Mouse (Mus musculus) hindbrain, embryonic 16.5 days (tissue): Measurements from ENCODE around the gene Gng12. TPM values are rescaled to one million over a fixed set of nuclear protein-coding genes. Genes with fewer than 3 reads are reported as not detected.

Experiments
- ATAC-seq: fragments of 200-750 bp; cut with Nextera tagmentation; 2 replicates; pipeline ENCODE4 v1.8.0; 2017; ENCODE audit warnings: moderate TSS enrichment, moderate library complexity
- H3K27ac ChIP-seq: fragments of 300-500 bp; sonication (generic); 2 replicates; pipeline ENCODE4 v1.5.1; 2014; ENCODE audit warnings: low read depth, mild to moderate bottlenecking, control low read depth, low read length, moderate library complexity
- H3K27me3 ChIP-seq: fragments of 300-500 bp; sonication (generic); replicated peaks from 2 replicates; pipeline ENCODE4 v1.6.1; 2014; ENCODE audit warnings: low read length; ENCODE audit not compliant: control insufficient read depth, insufficient read depth
- H3K36me3 ChIP-seq: fragments of 300-500 bp; sonication (generic); 2 replicates; pipeline ENCODE4 v1.6.1; 2014; ENCODE audit warnings: mild to moderate bottlenecking, low read length, moderate library complexity, mixed read lengths; ENCODE audit not compliant: control insufficient read depth, insufficient read depth
- H3K4me1 ChIP-seq: fragments of 300-500 bp; sonication (generic); 2 replicates; pipeline ENCODE4 v1.6.1; 2014; ENCODE audit warnings: low read depth, low read length; ENCODE audit not compliant: control insufficient read depth, insufficient read depth
- H3K4me2 ChIP-seq: fragments of 300-500 bp; sonication (generic); 2 replicates; pipeline ENCODE4 v1.6.1; 2014; ENCODE audit warnings: mild to moderate bottlenecking, low read length, control low read depth, moderate library complexity
- H3K4me3 ChIP-seq: fragments of 300-500 bp; sonication (generic); 2 replicates; pipeline ENCODE4 v1.5.1; 2014; ENCODE audit warnings: mild to moderate bottlenecking, low read length, control low read depth, moderate library complexity
- H3K9ac ChIP-seq: fragments of 300-500 bp; sonication (generic); 2 replicates; pipeline ENCODE4 v1.6.1; 2014; ENCODE audit warnings: low read depth, mild to moderate bottlenecking, control low read depth, low read length, moderate library complexity
- H3K9me3 ChIP-seq: fragments of 300-500 bp; sonication (generic); 2 replicates; pipeline ENCODE4 v1.6.1; 2014; ENCODE audit warnings: mild to moderate bottlenecking, low read length, moderate library complexity; ENCODE audit not compliant: control insufficient read depth
- WGBS: fragments of 180-500 bp; shearing (Covaris S2); extraction: QIAGEN DNeasy Blood & Tissue Kit; methylation state at CpG from one replicate; pipeline ENCODE4 v1.1.7; 2014; 5-methylcytosine and 5-hydroxymethylcytosine counted together
- polyA plus RNA-seq: library from polyadenylated mRNA; unstranded; fragments of >200 nt; fragmentation: Nextera tagmentation; extraction: Ambion mirVana; gene quantifications from 2 replicates; pipeline ENCODE4 v1.2.1, GENCODE M21; 2015

Gene Gng12
- polyA plus RNA-seq, 1 experiment from 2014 or later = 76.9 TPM

DNA sequence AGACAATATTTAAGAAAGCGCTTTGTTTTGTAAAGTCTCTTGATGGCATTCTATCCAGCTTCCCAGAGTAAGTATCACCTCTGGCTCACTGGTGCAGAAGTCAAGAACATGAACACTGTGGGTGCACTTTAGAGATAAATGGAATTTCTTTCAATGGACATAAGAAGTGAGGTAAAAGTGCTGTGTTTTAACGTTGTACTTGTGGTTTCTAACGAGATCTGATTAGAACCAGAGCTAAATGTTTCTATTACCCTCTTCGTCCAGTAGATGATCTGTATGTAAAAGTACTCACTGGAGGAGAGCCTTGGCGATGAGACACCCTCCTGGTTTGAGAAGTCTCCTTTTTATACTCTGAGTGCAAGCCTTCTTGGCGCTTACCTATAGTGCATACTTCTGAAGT is 92.8 kb downstream of the Gng12 start:
- H3K4me2 ChIP-seq = no peak overlapping the region
- WGBS = 91% methylated on average over 6 of the region's 6 CpGs
- H3K27ac ChIP-seq = no peak overlapping the region
- no peaks in the 10 kb centered on the region for H3K9me3 ChIP-seq
- no peaks in the 10 kb centered on the region for H3K27me3 ChIP-seq
- no peak overlapping the region for H3K4me3 ChIP-seq
- H3K9ac ChIP-seq = no peak overlapping the region
- H3K4me1 ChIP-seq = no peaks in the 10 kb centered on the region
- H3K36me3 ChIP-seq = no peaks in the 10 kb centered on the region
- ATAC-seq = no peak

DNA sequence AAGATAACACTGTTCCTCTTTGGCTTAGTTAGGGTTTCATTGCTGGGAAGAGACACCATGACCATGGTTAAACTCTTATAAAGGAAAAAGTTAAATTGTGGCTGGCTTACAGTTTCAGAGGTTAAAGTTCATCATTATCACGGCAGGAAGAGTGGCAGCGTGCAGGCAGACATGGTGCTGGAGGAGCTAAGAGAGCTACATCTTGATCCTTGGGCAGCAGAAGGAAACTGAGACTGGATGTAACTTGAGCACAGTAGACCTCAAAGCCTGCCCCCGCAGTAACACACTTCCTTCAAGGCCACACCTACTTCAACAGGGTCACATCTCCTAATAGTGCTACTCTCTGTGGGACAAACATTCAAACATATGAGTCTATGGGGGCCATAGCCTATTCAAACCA is 93.3 kb downstream of the Gng12 start:
- WGBS = 85% methylated on average over 3 of the region's 3 CpGs
- Histone ChIP-seq H3K4me1 (no peaks in the 10 kb centered on the region), H3K4me3 (no peak overlapping the region), H3K27ac (no peak overlapping the region), H3K4me2 (no peak overlapping the region), H3K36me3 (no peaks in the 10 kb centered on the region), H3K9me3 (no peaks in the 10 kb centered on the region), H3K27me3 (no peaks in the 10 kb centered on the region), H3K9ac (no peak overlapping the region)
- ATAC-seq = no peak

DNA sequence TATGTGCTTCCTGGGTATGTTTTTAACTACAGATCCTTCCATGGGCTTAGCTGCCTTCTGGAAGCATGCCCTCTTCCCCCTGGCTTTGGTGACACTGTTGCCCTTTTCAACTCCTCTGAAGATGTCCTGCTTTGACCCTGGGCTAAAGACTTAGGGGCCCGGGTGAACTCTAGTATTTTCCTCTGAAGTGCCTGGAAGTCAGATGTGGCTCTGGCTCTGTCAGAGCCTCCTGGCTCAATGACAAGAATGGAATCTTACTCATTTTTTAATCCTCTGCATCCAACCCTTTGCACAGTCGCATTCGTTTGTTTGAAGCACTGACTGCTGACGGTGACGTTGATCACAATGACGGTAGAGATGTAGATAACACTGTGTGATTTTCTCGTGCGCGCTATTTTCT is 96.0 kb downstream of the Gng12 start:
- H3K27ac ChIP-seq = no peak overlapping the region
- no peak overlapping the region for H3K9ac ChIP-seq
- no peaks in the 10 kb centered on the region for H3K36me3 ChIP-seq
- no peaks in the 10 kb centered on the region for H3K9me3 ChIP-seq
- no peaks in the 10 kb centered on the region for H3K4me1 ChIP-seq
- H3K4me2 ChIP-seq = no peak overlapping the region
- WGBS = 81% methylated on average over 9 of the region's 9 CpGs
- H3K4me3 ChIP-seq = no peak overlapping the region
- no peaks in the 10 kb centered on the region for H3K27me3 ChIP-seq
- no peak for ATAC-seq

DNA sequence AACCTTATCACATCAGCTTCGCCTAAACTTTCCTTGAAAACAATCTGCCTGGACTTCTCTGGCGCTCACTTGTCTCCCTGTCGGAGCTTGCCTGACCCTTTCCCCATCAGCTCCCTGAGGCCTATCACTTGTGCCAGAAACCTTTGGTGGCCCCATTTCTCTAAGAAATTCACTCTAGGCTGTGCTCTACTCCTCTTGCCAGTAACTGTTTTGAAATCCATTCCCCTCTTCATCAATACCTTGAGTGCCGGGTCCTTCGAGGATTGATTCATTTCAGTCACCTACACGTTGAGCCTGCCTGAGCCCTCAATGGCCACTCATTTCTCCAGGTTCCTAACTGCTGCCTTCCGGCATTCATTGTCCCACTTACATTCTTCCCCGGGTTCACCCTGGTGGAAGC is 96.6 kb downstream of the Gng12 start:
- Histone ChIP-seq H3K27me3 (no peaks in the 10 kb centered on the region), H3K4me2 (no peak overlapping the region)

DNA sequence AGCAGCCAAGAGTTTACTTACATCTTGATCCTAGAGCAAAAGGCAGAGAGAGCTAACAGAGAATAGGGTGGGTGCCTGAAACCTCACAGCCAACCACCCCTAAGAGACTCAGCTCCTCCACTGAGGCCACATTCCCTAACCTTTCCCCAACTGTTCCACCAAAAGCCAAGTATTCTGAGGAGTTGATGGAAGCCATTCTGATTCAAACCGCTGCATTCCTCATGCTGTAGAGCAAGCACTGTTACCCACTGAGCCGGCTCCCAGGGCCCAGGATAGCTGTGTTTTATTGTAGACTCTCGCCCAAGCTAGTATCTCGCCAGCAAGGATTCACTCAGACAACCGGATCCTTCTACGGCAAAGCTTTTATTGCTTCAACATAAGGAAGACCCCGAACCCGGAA is 98.8 kb downstream of the Gng12 start:
- Histone ChIP-seq H3K4me1 (no peaks in the 10 kb centered on the region), H3K4me3 (no peak overlapping the region), H3K9ac (no peak overlapping the region), H3K36me3 (no peaks in the 10 kb centered on the region), H3K27ac (no peak overlapping the region), H3K9me3 (no peaks in the 10 kb centered on the region), H3K4me2 (no peak overlapping the region), H3K27me3 (no peaks in the 10 kb centered on the region)
- no peak for ATAC-seq
- WGBS = 87% methylated on average over 7 of the region's 8 CpGs

More for the DNA sequence above, 96.6 kb downstream of the Gng12 start:
- no peaks in the 10 kb centered on the region for H3K9me3 ChIP-seq
- no peak overlapping the region for H3K27ac ChIP-seq
- H3K9ac ChIP-seq = no peak overlapping the region
- WGBS = 92% methylated on average over 8 of the region's 8 CpGs
- no peak overlapping the region for H3K4me3 ChIP-seq
- no peaks in the 10 kb centered on the region for H3K4me1 ChIP-seq
- no peak for ATAC-seq
- H3K36me3 ChIP-seq = no peaks in the 10 kb centered on the region

DNA sequence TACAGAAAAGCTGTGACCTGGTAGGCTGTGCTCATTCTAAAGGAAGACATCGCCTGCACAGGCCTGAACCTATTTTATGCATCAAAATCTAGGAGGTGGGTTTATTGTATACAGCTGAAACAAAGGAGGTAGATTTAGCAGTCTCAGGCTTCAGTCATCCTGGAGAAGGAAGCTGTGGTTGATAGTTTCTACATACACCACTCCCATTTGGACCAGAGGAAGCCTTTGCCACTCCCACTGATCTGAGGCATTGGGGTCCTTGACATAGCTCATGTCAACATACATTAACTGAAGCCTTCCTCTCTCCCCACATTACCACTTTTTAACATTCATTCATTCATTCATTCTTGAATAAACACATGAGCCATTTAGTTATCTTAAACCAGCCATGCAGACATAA is 99.6 kb downstream of the Gng12 start:
- no peak for ATAC-seq
- no peaks in the 10 kb centered on the region for H3K4me1 ChIP-seq
- H3K27me3 ChIP-seq = no peaks in the 10 kb centered on the region
- H3K9ac ChIP-seq = no peak overlapping the region
- no peaks in the 10 kb centered on the region for H3K36me3 ChIP-seq
- no peaks in the 10 kb centered on the region for H3K9me3 ChIP-seq
- no peak overlapping the region for H3K4me3 ChIP-seq
- H3K4me2 ChIP-seq = no peak overlapping the region
- WGBS = 100% methylated on average over 1 of the region's 1 CpGs
- H3K27ac ChIP-seq = no peak overlapping the region

DNA sequence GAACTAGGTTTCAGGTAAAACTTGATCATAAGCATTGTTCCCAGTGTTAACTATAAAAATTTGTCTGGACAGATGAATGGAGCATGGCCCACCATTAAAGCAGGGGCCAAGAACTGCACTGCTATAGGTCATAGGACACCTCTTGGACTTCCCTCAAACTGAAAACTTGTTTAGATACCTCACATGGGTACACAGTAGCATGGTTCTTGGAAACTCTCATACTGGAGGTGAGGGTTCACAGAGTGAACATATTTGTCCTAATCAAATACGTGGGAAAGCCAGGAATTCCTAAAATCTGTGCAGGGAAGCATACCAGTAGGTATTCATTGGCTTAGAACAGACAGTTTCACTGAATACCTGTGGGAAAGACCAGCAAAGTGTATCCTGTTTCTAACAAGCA is 100.1 kb downstream of the Gng12 start:
- Histone ChIP-seq H3K36me3 (no peaks in the 10 kb centered on the region), H3K4me1 (no peaks in the 10 kb centered on the region), H3K4me2 (no peak overlapping the region), H3K27me3 (no peaks in the 10 kb centered on the region), H3K27ac (no peak overlapping the region), H3K4me3 (no peak overlapping the region), H3K9ac (no peak overlapping the region), H3K9me3 (no peaks in the 10 kb centered on the region)
- no peak for ATAC-seq
- 82% methylated on average over 1 of the region's 1 CpGs for WGBS

DNA sequence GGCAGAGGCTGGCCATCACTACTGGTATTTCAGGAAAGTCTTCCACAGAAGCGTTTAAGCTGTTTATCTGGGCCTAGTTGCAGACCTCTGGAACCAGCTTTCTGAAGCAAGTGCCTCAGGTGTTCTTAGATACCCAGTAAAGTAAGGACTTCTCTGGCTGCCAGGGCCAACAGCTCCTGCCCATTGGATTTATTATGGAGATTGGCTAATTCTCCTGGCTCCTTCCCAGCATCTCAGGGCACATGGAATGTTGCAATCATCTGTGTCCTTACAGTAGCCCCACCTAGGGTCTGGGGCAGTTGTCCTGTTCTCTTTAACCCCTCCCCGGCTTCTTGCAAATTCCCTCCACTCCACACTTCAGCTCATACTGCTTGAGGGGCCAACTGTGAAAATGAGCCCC is 102.4 kb downstream of the Gng12 start:
- Histone ChIP-seq H3K27me3 (no peaks in the 10 kb centered on the region), H3K4me1 (no peaks in the 10 kb centered on the region), H3K9ac (no peak overlapping the region), H3K36me3 (no peaks in the 10 kb centered on the region), H3K4me3 (no peak overlapping the region), H3K4me2 (no peak overlapping the region), H3K27ac (no peak overlapping the region), H3K9me3 (no peaks in the 10 kb centered on the region)
- 93% methylated on average over 2 of the region's 2 CpGs for WGBS
- ATAC-seq = no peak

DNA sequence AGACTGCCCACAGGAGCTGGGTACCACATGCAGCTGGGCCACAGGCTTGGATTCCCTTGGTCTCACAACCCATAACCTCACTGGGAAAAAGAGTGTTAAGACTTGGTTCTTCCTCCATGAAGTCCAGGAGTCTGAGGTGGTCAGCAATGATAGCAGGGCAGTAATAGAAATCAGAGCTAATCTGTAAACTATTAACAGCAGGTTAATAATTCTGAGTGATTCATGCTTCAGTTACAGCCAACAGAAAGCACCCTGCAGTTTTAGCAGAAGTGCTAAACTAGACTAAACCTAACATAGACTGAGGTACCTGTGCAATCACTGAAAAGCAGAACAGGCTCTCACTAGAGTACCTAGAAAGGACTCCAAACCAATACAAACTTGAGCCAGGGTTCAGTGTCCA is 103.6 kb downstream of the Gng12 start:
- no peak for ATAC-seq
- no peaks in the 10 kb centered on the region for H3K9me3 ChIP-seq
- no peak overlapping the region for H3K4me2 ChIP-seq
- no peak overlapping the region for H3K9ac ChIP-seq
- H3K27ac ChIP-seq = no peak overlapping the region
- no peaks in the 10 kb centered on the region for H3K27me3 ChIP-seq
- H3K4me3 ChIP-seq = no peak overlapping the region
- no peaks in the 10 kb centered on the region for H3K36me3 ChIP-seq
- H3K4me1 ChIP-seq = no peaks in the 10 kb centered on the region

DNA sequence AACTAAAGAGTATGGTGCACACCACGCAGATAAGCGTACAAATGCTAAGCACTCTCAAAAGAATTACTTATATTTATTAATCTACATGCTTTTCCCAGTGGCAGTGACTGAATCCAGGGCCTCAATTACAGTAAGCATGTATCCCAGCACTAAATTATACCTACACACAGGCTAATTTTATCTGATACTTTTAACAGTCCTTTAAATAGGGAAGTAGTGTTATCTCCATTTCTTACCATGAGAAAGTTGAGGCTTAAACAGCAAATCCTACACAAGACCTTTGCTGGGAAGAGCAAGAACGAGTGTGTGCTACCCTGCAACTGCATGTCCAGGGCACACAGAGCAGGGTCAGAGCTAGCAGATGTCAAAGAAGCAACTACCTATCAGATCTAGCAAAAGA is 113.7 kb downstream of the Gng12 start:
- WGBS = 89% methylated on average over 3 of the region's 3 CpGs
- no peak overlapping the region for H3K27ac ChIP-seq

More for the DNA sequence above, 113.7 kb downstream of the Gng12 start:
- Histone ChIP-seq H3K4me2 (no peak overlapping the region), H3K4me1 (no peaks in the 10 kb centered on the region), H3K9ac (no peak overlapping the region), H3K9me3 (no peaks in the 10 kb centered on the region), H3K36me3 (no peaks in the 10 kb centered on the region), H3K4me3 (no peak overlapping the region), H3K27me3 (no peaks in the 10 kb centered on the region)
- no peak for ATAC-seq
